Mouse (Mus musculus): ENCODE results near the gene Egfl8. TPM values are rescaled to one million over a fixed set of nuclear protein-coding genes. Genes with fewer than 3 reads are reported as not detected.

Egfl8 gene
- polyA plus RNA-seq (2011; ENCODE audit: insufficient read depth, insufficient read length, low replicate concordance, missing spikeins), result 4.2 and 7.2 TPM in 2 replicates

GRCm38 (mm10) chr17:34615871-34616270, at the start of gene Egfl8:
Gene Egfl8, minus strand, starts transcription at chr17:34615971.
- H3K27ac ChIP-seq (ENCODE audit: control insufficient read depth, insufficient read depth, low read depth, low read length, poor library complexity), result no peak within 1 kb of the TSS
- whole genome bisulfite sequencing, result 79% methylated on average over 6 of the region's 6 CpGs
- H3K4me1 ChIP-seq (ENCODE audit: control insufficient read depth, insufficient read depth, low read length), result no peaks in the 10 kb centered on the region; the same call in 1 of the 2 replicates
- no peak within 1 kb of the TSS for H3K4me3 ChIP-seq (replicated peaks; ENCODE audit: control insufficient read depth, low read depth, low read length)
- no peak for TF ChIP-seq CTCF (IDR thresholded peaks at IDR 0.05; ENCODE audit: control insufficient read depth, insufficient read depth, low read length)
- TF ChIP-seq POLR2A (IDR thresholded peaks at IDR 0.05; ENCODE audit: borderline replicate concordance, control insufficient read depth, low read depth, low read length), result no peak

GRCm38 (mm10) chr17:34664472-34664871, 48.7 kb upstream of the Egfl8 start:
- H3K4me3 ChIP-seq (replicated peaks; ENCODE audit: control insufficient read depth, low read depth, low read length), result no peak overlapping the region
- TF ChIP-seq CTCF (IDR thresholded peaks at IDR 0.05; ENCODE audit: control insufficient read depth, insufficient read depth, low read length) (no peak), POLR2A (IDR thresholded peaks at IDR 0.05; ENCODE audit: borderline replicate concordance, control insufficient read depth, low read depth, low read length) (no peak)
- no peak overlapping the region for H3K27ac ChIP-seq (ENCODE audit: control insufficient read depth, insufficient read depth, low read depth, low read length, poor library complexity)
- WGBS, result 61% methylated on average over 7 of the region's 7 CpGs
- H3K4me1 ChIP-seq (ENCODE audit: control insufficient read depth, insufficient read depth, low read length), result no peaks in the 10 kb centered on the region

GRCm38 (mm10) chr17:34663558-34663957, 47.8 kb upstream of the Egfl8 start:
- WGBS, result 43% methylated on average over 1 of the region's 1 CpGs
- Histone ChIP-seq H3K4me1 (ENCODE audit: control insufficient read depth, insufficient read depth, low read length) (no peaks in the 10 kb centered on the region), H3K27ac (ENCODE audit: control insufficient read depth, insufficient read depth, low read depth, low read length, poor library complexity) (no peak overlapping the region), H3K4me3 (replicated peaks; ENCODE audit: control insufficient read depth, low read depth, low read length) (no peak overlapping the region)
- TF ChIP-seq POLR2A (IDR thresholded peaks at IDR 0.05; ENCODE audit: borderline replicate concordance, control insufficient read depth, low read depth, low read length), result no peak
- TF ChIP-seq CTCF (IDR thresholded peaks at IDR 0.05; ENCODE audit: control insufficient read depth, insufficient read depth, low read length), result no peak

- 71% methylated on average over 8 of the region's 8 CpGs for WGBS
- no peaks in the 10 kb centered on the region for H3K4me1 ChIP-seq (ENCODE audit: control insufficient read depth, insufficient read depth, low read length)
- no peak overlapping the region for H3K4me3 ChIP-seq (replicated peaks; ENCODE audit: control insufficient read depth, low read depth, low read length)
- no peak for TF ChIP-seq POLR2A (IDR thresholded peaks at IDR 0.05; ENCODE audit: borderline replicate concordance, control insufficient read depth, low read depth, low read length)
- no peak for TF ChIP-seq CTCF (IDR thresholded peaks at IDR 0.05; ENCODE audit: control insufficient read depth, insufficient read depth, low read length)
- no peak overlapping the region for H3K27ac ChIP-seq (ENCODE audit: control insufficient read depth, insufficient read depth, low read depth, low read length, poor library complexity)
Observed at GRCm38 (mm10) chr17:34662978-34663377, 47.2 kb upstream of the Egfl8 start.

GRCm38 (mm10) chr17:34662468-34662867, 46.7 kb upstream of the Egfl8 start:
- no peak overlapping the region for H3K4me3 ChIP-seq (replicated peaks; ENCODE audit: control insufficient read depth, low read depth, low read length)
- 72% methylated on average over 1 of the region's 1 CpGs for WGBS
- H3K27ac ChIP-seq (ENCODE audit: control insufficient read depth, insufficient read depth, low read depth, low read length, poor library complexity), result no peak overlapping the region
- no peak for TF ChIP-seq POLR2A (IDR thresholded peaks at IDR 0.05; ENCODE audit: borderline replicate concordance, control insufficient read depth, low read depth, low read length)
- no peak for TF ChIP-seq CTCF (IDR thresholded peaks at IDR 0.05; ENCODE audit: control insufficient read depth, insufficient read depth, low read length)
- no peaks in the 10 kb centered on the region for H3K4me1 ChIP-seq (ENCODE audit: control insufficient read depth, insufficient read depth, low read length)

- Histone ChIP-seq H3K4me1 (ENCODE audit: control insufficient read depth, insufficient read depth, low read length) (no peaks in the 10 kb centered on the region), H3K4me3 (replicated peaks; ENCODE audit: control insufficient read depth, low read depth, low read length) (no peak overlapping the region), H3K27ac (ENCODE audit: control insufficient read depth, insufficient read depth, low read depth, low read length, poor library complexity) (no peak overlapping the region)
- 6% methylated on average over 19 of the region's 19 CpGs for WGBS
- TF ChIP-seq POLR2A (IDR thresholded peaks at IDR 0.05; ENCODE audit: borderline replicate concordance, control insufficient read depth, low read depth, low read length) (no peak), CTCF (IDR thresholded peaks at IDR 0.05; ENCODE audit: control insufficient read depth, insufficient read depth, low read length) (no peak)
Observed at GRCm38 (mm10) chr17:34661121-34661591, 45.4 kb upstream of the Egfl8 start.

GRCm38 (mm10) chr17:34660259-34660820, 44.6 kb upstream of the Egfl8 start:
- TF ChIP-seq CTCF (IDR thresholded peaks at IDR 0.05; ENCODE audit: control insufficient read depth, insufficient read depth, low read length) (no peak), POLR2A (IDR thresholded peaks at IDR 0.05; ENCODE audit: borderline replicate concordance, control insufficient read depth, low read depth, low read length) (no peak)
- Histone ChIP-seq H3K27ac (ENCODE audit: control insufficient read depth, insufficient read depth, low read depth, low read length, poor library complexity) (no peak overlapping the region), H3K4me3 (replicated peaks; ENCODE audit: control insufficient read depth, low read depth, low read length) (no peak overlapping the region), H3K4me1 (ENCODE audit: control insufficient read depth, insufficient read depth, low read length) (no peaks in the 10 kb centered on the region)
- 32% methylated on average over 11 of the region's 11 CpGs for WGBS

GRCm38 (mm10) chr17:34659897-34660214, 44.1 kb upstream of the Egfl8 start:
- no peaks in the 10 kb centered on the region for H3K4me1 ChIP-seq (ENCODE audit: control insufficient read depth, insufficient read depth, low read length)
- TF ChIP-seq POLR2A (IDR thresholded peaks at IDR 0.05; ENCODE audit: borderline replicate concordance, control insufficient read depth, low read depth, low read length) (no peak), CTCF (IDR thresholded peaks at IDR 0.05; ENCODE audit: control insufficient read depth, insufficient read depth, low read length) (no peak)
- H3K4me3 ChIP-seq (replicated peaks; ENCODE audit: control insufficient read depth, low read depth, low read length), result no peak overlapping the region
- no peak overlapping the region for H3K27ac ChIP-seq (ENCODE audit: control insufficient read depth, insufficient read depth, low read depth, low read length, poor library complexity)
- 48% methylated on average over 3 of the region's 3 CpGs for WGBS

Measured in bone marrow, adult 2 months (tissue).